Mouse (Mus musculus): ENCODE results near the gene Fam189b.
A peak's percentile ranks its signal among the peaks of the same experiment; 100 is the strongest.
"Not testable (repeated sequence)": the region's sequence is repeated elsewhere in the genome, so short reads cannot be mapped to it uniquely, and the experiment has no call there.

Gene Fam189b

GRCm38 (mm10) chr3:89203142-89203514 lies 20.2 kb downstream of the Fam189b start:
- DNase-seq (ENCODE audit: low spot score), result no peak

- DNase-seq (ENCODE audit: low spot score), result no peak
Observed at GRCm38 (mm10) chr3:89206079-89206478, 23.1 kb downstream of the Fam189b start.

DNA sequence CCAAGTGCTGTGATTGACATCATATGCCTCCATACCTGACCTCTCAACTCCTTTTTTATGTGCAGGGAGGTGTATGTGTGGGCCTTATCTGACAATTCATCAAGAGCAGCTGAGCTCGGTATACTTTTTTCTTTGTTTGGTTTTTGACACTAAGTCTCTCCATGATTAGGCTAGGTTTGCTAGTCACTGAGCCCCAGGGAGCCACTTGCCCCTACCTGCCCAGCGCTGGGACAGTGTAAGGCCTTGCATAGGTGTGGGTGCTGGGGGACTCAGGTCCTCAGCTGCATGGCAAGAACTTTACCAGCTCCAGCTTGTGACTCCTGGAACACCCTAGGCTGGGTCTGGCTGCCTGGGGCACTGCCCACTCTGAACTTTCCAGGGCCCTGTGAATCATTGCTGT lies 23.8 kb downstream of the Fam189b start:
- DNase-seq (ENCODE audit: low spot score), result no peak

- peak; percentile 70 for DNase-seq (ENCODE audit: low spot score)
Observed at GRCm38 (mm10) chr3:89208075-89208657, 25.2 kb downstream of the Fam189b start.

DNA sequence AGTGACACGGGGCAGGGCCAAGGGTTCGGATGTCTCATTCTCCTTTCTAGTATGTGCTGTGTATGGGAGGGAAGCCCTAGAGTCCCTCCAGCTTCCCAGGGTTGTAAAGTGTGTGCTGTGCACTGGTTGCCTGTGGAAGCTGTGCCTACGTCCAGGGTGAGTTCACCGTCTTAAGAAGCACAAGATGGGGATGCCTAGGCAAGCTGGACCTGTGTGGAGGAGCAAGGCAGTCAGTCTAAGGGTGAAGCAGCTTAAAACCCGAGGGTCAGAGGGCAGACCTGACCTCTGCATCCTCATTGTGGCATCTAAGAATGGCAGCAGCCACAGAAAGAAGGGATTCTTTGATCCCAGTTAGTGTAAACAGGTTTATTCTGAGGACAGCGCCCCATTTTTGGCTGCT lies 25.8 kb downstream of the Fam189b start:
- no peak for DNase-seq (ENCODE audit: low spot score)

- DNase-seq (ENCODE audit: low spot score), result no peak
Observed at GRCm38 (mm10) chr3:89209731-89210130, 26.8 kb downstream of the Fam189b start.

GRCm38 (mm10) chr3:89210162-89210561 lies 27.2 kb downstream of the Fam189b start:
- DNase-seq (ENCODE audit: low spot score), result no peak

- DNase-seq (ENCODE audit: low spot score), result no peak
Observed at GRCm38 (mm10) chr3:89210731-89211130, 27.8 kb downstream of the Fam189b start.

- DNase-seq (ENCODE audit: low spot score), result peak; percentile 93
Observed at GRCm38 (mm10) chr3:89213803-89214530, 31.0 kb downstream of the Fam189b start.

- no peak for DNase-seq (ENCODE audit: low spot score)
Observed at GRCm38 (mm10) chr3:89214681-89215411, 31.9 kb downstream of the Fam189b start, which contains the start of gene Thbs3. Thbs3 (plus strand) TSS chr3:89215180.

GRCm38 (mm10) chr3:89215853-89216252 lies 32.9 kb downstream of the Fam189b start:
- DNase-seq (ENCODE audit: low spot score), result peak; percentile 86

GRCm38 (mm10) chr3:89216407-89216806 lies 33.5 kb downstream of the Fam189b start:
- DNase-seq (ENCODE audit: low spot score), result not testable (repeated sequence)

DNA sequence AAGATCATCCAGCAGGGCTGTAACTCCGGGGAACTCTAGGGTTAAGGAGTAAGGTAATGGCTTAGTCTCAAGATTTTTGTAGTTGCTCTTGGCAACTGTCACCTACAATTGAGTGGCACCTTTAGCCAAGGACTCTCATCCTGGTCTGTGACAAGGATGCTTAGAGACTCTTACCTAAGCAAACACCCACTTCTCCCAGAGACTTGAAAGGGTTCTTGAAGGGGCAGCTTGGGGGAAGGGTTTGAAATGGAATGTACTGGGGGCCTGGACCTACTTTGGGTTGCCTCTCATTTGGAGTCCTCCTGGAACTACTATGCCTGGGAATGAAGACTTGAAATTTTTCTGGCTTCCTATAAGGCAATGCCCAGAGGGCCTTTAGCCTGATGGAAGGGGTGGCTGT lies 35.3 kb downstream of the Fam189b start:
- no peak for DNase-seq (ENCODE audit: low spot score)

GRCm38 (mm10) chr3:89219546-89219945 lies 36.6 kb downstream of the Fam189b start:
- DNase-seq (ENCODE audit: low spot score), result no peak

DNA sequence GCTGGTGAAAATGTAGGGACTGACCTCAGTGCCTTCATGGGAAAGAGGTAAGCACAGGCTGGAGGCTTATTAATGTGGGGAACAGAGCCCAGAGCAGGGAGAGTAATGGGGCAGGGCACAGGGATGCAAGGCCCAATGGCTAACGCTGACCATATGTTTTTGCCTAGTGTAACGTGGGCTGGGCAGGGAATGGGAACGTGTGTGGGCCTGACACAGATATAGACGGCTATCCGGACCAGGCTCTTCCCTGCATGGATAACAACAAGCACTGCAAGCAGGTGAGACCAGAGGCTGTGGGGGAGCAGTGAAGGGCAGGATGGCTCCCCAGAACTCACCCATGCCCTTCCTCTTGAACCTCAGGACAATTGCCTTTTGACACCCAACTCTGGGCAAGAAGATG lies 38.2 kb downstream of the Fam189b start:
- no peak for DNase-seq (ENCODE audit: low spot score)

DNA sequence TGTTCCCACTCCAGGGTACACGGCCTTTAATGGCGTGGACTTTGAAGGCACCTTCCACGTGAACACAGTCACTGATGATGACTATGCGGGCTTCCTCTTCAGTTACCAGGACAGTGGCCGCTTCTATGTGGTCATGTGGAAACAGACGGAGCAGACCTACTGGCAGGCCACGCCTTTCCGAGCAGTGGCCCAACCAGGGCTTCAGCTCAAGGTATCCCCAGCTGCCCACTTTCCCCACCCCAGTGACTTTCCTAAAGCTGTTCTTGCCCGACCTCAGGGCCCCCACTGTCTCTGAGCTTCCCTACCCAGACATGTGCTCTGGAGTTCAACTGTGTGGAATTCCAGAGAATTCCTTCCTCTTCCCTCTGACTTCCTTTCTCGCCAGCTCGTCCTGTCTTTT lies 41.9 kb downstream of the Fam189b start:
- DNase-seq (ENCODE audit: low spot score), result no peak

DNA sequence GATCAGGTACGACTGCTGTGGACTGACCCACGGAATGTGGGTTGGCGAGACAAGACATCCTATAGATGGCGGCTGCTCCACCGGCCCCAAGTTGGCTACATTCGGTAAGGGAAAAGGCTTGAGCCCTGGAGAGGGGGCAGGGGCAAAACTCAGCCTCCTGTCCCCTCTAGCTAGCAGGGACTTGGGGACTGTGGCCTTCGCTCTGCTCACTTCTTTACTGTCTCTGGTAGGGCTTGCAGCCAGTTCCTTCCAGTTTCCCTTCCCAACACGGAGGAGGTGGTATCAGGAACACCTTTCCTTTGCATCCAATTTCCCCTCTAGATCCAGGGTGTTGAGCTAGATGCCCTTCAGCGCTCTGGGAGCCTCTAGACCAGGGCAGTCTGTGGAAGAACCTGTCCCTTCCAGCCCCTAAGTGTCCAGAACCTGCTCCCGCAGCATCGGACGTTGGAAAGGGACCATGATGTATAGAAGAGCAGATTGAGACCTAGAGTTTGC lies 42.4 kb downstream of the Fam189b start:
- DNase-seq (ENCODE audit: low spot score), result no peak

GRCm38 (mm10) chr3:89225918-89226317 lies 43.0 kb downstream of the Fam189b start:
- no peak for DNase-seq (ENCODE audit: low spot score)

GRCm38 (mm10) chr3:89226361-89226760 lies 43.4 kb downstream of the Fam189b start:
- DNase-seq (ENCODE audit: low spot score), result no peak

DNA sequence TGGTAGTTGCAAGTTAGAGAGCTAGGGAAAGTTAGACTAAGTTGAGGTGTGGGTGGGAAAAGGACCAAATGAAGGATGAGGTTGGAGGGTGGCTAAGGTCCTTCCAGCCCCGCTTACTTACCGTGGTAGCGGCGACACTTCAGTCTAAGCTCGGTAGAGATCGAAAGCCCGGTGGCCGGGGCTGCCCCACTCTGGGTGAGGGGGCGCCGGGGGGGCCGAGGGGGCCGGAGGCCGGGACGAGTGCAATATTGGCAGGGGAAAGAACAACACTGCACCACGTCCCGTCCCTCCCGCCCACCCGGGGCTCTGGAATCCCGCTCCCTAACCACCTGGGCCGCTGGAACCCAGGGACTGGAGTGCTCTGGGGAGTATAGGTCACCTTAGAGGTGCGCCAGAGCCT lies 44.0 kb downstream of the Fam189b start, which contains the start of gene Mtx1:
TSS of gene Mtx1 (minus strand) at position 189 of the 400 bp plus-strand sequence.
- DNase-seq (ENCODE audit: low spot score), result no peak

DNA sequence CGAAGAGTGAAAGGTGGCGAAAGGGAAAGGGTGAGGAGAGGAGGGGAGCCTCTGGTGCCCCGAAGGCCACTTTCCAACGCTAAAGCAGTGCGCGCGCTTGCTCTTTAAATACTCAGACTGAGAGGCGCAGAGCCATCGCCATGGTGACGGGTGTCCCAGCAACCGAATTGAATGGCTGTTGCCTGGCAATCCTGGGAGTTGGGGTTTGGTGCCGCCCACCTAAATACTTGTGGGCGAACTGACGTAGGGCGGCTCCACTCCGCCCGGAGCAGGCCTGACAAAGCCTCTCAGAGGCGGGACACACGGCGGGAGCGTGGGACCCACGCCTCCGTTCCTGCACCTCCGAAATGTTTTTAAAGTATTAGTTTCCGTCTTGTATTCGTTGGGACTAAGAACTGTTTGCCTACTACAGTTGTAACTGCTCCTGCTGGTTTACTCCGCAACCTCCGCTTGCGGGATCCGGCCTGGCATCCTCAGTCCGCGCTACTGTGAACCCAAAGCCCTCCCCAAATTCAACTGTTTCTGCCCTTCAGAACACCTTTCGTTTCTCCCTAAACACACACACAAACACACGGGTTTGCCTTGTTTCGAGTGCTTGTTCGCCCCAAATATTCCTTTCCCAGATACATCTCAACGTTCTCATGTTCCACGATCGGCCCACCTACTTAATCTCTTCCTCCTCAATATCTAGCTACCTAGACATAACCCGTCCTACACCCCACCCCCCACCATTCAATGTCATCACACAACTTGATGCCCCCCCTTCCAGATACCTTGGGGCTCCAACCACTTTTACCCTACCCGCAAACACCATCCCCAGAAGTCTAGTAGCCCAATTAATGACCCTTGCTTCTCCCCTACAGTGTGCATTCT lies 44.6 kb downstream of the Fam189b start:
- DNase-seq (ENCODE audit: low spot score), result peak; percentile 87

GRCm38 (mm10) chr3:89228180-89228549 lies 45.2 kb downstream of the Fam189b start:
- peak; percentile 92 for DNase-seq (ENCODE audit: low spot score)
